Mouse (Mus musculus): ENCODE results near the gene Net1.

GRCm38 (mm10) chr13:3890061-3890460 lies 28.0 kb downstream of the Net1 start:
- TF ChIP-seq CTCF (IDR thresholded peaks at IDR 0.05; ENCODE audit: borderline replicate concordance, insufficient read depth, low read length) (no peak), POLR2A (IDR thresholded peaks at IDR 0.05; ENCODE audit: low read depth, low read length) (no peak)

Data from embryonic fibroblast, embryonic 13.5 days (primary cell).